Mouse (Mus musculus) cortical plate, adult 2 months (tissue): Measurements from ENCODE around the gene Lsp1. TPM values are rescaled to one million over a fixed set of nuclear protein-coding genes. Genes with fewer than 3 reads are reported as not detected.
A peak's percentile ranks its signal among the peaks of the same experiment; 100 is the strongest.

Experiments used
- H3K27ac ChIP-seq: fragments of 200-500 bp; 2 replicates; pipeline ENCODE4 v1.5.1; 2012; ENCODE audit warnings: low read length, control low read depth, inconsistent platforms; ENCODE audit not compliant: insufficient read depth
- H3K4me1 ChIP-seq: fragments of 200-500 bp; 2 replicates; pipeline ENCODE4 v1.6.1; 2011; ENCODE audit warnings: low read length; ENCODE audit not compliant: control insufficient read depth, insufficient read depth
- H3K4me3 ChIP-seq: fragments of 200-500 bp; 2 replicates; pipeline ENCODE4 v1.5.1; 2011; ENCODE audit warnings: mild to moderate bottlenecking, low read length, control low read depth; ENCODE audit not compliant: insufficient read depth
- CTCF ChIP-seq: fragments of 200-500 bp; IDR thresholded peaks from 2 replicates; pipeline ENCODE4 v1.5.1; 2011; ENCODE audit warnings: mild to moderate bottlenecking, control low read depth, low read length; ENCODE audit not compliant: insufficient read depth; ENCODE audit errors: extremely low read depth
- POLR2A ChIP-seq: fragments of 200-500 bp; IDR thresholded peaks from 2 replicates; pipeline ENCODE4 v1.6.1; 2011; ENCODE audit warnings: mild to moderate bottlenecking, low read length, control low read depth; ENCODE audit not compliant: insufficient read depth; ENCODE audit errors: extremely low read depth
- polyA plus RNA-seq: library from polyadenylated mRNA; depleted of rRNA; stranded (reverse); fragments of >200 nt; gene quantifications from 2 replicates; pipeline ENCODE4 v1.2.3, GENCODE M21; 2012

Lsp1 gene
- polyA plus RNA-seq, 1 experiment: 10.2 TPM

- Histone ChIP-seq H3K4me1 (0 out of 2 replicates have a peak, but pooled peaks cover 1% of the 10 kb centered on the region), H3K4me3 (no peak overlapping the region), H3K27ac (no peak overlapping the region)
- no peak for TF ChIP-seq POLR2A
- TF ChIP-seq CTCF: no peak
Measured at GRCm38 (mm10) chr7:142529350-142529749, 68.7 kb downstream of the Lsp1 start.

DNA sequence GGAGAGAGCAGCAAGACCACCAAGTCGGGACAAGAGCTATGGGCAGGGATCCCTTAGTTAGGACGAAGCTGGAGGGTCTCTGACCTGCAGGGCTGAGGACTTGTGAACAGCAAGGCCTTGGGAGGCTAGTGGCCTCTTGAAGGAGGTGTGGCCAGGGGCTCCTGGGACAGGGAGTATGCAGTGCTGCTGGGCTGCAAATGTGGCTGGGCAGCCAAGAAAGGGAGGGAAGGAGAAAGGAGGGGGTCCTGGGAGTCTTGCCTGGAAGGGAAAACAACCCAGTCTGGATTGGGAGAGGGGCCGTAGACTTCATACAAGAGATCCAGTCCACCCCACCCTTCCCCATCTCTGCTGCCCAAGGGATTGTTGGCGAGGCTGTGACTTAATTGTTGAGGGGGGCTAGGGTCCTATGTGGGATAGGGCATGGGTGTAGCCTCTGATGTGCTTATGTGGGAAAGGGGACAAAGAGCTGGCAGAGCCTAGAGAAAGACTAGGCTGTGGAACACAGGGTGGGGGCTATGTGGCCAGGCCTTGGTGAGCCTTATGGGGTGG, 71.4 kb downstream of the Lsp1 start:
- TF ChIP-seq POLR2A: no peak
- TF ChIP-seq CTCF: no peak
- H3K4me3 ChIP-seq: peak overlapping the region; percentile 69; the same call in 1 of the 2 replicates
- no peak overlapping the region for H3K27ac ChIP-seq
- 0 out of 2 replicates have a peak, but pooled peaks cover 1% of the 10 kb centered on the region for H3K4me1 ChIP-seq

GRCm38 (mm10) chr7:142532671-142533058, 72.1 kb downstream of the Lsp1 start, which contains the start of gene Mrpl23:
TSS of gene Mrpl23 (plus strand) at chr7:142532686.
- peak within 1 kb of the TSS; percentile 69 for H3K4me3 ChIP-seq
- peak within 1 kb of the TSS; percentile 26; the same call in 1 of the 2 replicates for H3K27ac ChIP-seq
- TF ChIP-seq POLR2A (no peak), CTCF (no peak)
- 0 out of 2 replicates have a peak, but pooled peaks cover 1% of the 10 kb centered on the region for H3K4me1 ChIP-seq

- peak; percentile 30; the same call in 1 of the 2 replicates for TF ChIP-seq POLR2A
- peak; percentile 48 for TF ChIP-seq CTCF
- Histone ChIP-seq H3K27ac (peak overlapping the region; percentile 26; the same call in 1 of the 2 replicates), H3K4me1 (0 out of 2 replicates have a peak, but pooled peaks cover 1% of the 10 kb centered on the region), H3K4me3 (peak overlapping the region; percentile 69)
Measured at GRCm38 (mm10) chr7:142533059-142533855, 72.6 kb downstream of the Lsp1 start.

DNA sequence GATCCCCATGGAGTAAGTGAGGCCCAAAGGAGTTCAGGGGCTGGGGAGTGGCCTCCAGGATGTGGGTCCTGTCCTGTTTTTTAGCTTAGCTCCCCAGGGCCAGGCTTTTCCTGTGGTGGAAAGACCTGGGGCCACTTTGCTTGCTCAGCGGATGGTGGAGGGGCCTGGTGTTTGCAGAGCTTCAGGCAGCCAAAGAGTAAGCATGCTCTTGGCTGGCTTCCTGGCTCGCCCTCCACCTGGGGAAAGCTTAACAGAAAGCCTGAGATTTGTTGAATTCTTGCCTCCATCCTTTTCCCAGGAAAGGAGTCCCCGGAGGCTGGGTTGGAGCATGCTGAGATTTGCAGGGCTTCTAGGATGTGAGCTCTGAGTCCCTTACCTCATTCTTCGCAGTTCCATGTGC, 74.5 kb downstream of the Lsp1 start:
- H3K27ac ChIP-seq: no peak overlapping the region
- 0 out of 2 replicates have a peak, but pooled peaks cover 1% of the 10 kb centered on the region for H3K4me1 ChIP-seq
- TF ChIP-seq CTCF (no peak), POLR2A (no peak)
- no peak overlapping the region for H3K4me3 ChIP-seq

DNA sequence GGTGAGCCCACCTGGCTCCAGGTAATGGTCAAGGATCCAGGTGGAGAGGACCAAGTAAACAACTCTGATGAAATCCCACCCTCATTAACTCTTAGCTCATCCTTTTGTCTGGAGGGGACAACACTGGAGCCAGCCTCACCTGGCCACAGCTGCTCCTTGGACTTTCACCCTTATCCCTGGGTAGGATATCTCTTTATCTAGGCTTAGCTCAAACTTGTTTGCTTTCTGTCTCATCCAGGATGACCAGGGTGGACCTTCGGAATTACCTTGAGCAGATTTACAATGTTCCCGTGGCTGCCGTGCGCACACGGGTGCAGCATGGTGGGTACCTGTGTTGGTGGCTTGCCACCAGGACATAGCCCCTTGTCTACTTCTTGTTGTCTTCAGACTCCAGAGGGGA, 75.2 kb downstream of the Lsp1 start:
- Histone ChIP-seq H3K27ac (no peak overlapping the region), H3K4me1 (0 out of 2 replicates have a peak, but pooled peaks cover 1% of the 10 kb centered on the region), H3K4me3 (no peak overlapping the region)
- TF ChIP-seq POLR2A (no peak), CTCF (no peak)

GRCm38 (mm10) chr7:142537181-142537580, 76.6 kb downstream of the Lsp1 start:
- 0 out of 2 replicates have a peak, but pooled peaks cover 1% of the 10 kb centered on the region for H3K4me1 ChIP-seq
- TF ChIP-seq CTCF (no peak), POLR2A (no peak)
- H3K4me3 ChIP-seq: no peak overlapping the region
- no peak overlapping the region for H3K27ac ChIP-seq

DNA sequence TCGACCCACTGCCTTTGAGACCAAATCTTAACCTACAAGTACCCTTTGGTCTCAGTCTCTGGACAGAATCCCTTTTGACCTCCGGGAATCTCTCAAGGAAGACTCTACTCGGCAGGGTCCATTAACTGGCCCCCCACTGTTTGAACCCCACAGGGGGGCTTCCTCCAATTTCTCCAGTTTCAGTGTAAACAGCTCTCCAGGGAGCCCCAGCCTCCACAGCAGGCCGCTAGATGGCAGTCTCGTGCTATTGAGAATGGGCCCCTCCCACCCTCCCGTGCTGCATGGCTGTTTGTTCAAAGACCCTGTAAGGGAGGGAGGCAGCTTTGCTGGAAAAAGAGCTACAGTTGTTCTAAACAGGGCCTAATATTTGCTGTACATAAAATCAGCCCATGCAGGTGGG, 77.3 kb downstream of the Lsp1 start:
- Histone ChIP-seq H3K4me3 (no peak overlapping the region), H3K27ac (no peak overlapping the region)

DNA sequence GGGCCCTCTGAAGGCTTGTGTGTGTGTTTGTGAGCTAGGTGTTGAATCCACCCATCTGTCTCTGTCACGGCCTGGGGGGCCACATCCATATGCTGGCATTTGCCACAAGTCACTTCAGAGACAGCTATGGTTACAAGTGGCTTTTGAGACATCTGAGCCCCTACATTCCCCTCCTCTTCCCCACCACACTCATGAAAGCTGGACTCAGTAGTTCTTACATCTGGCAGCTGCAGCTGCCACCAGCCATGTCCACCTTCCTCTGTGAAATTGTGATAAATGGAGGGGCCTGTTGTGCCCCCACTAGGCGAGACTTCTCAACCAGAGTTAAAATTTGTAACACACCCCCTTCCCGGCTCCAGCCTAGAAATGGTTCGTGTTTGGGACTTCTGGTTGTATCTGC, 77.7 kb downstream of the Lsp1 start:
- TF ChIP-seq CTCF: no peak

More for the DNA sequence above, 77.3 kb downstream of the Lsp1 start:
- no peaks in the 10 kb centered on the region for H3K4me1 ChIP-seq
- TF ChIP-seq CTCF (peak; percentile 46), POLR2A (no peak)

GRCm38 (mm10) chr7:142538766-142539165, 78.2 kb downstream of the Lsp1 start:
- H3K4me3 ChIP-seq: no peak overlapping the region
- no peaks in the 10 kb centered on the region for H3K4me1 ChIP-seq
- H3K27ac ChIP-seq: no peak overlapping the region
- TF ChIP-seq CTCF (no peak), POLR2A (no peak)

More for the DNA sequence above, 77.7 kb downstream of the Lsp1 start:
- H3K27ac ChIP-seq: no peak overlapping the region
- no peak overlapping the region for H3K4me3 ChIP-seq
- H3K4me1 ChIP-seq: no peaks in the 10 kb centered on the region
